8 mouse cellular contexts compared by ENCODE assay signal in genomic region chr19:60812036-60812389, GRCm38 (mm10). TPM values are rescaled to one million over a fixed set of nuclear protein-coding genes. Genes with fewer than 3 reads are reported as not detected.
A peak's percentile ranks its signal among the peaks of the same experiment; 100 is the strongest.
DNase-seq lines count a peak whose midpoint lies in the region; ATAC-seq and TF ChIP-seq lines count a peak whose summit lies in the region.

No protein-coding gene starts in this region.

- DNase-seq in heart, postnatal 25 days (ENCODE audit: low spot score), result no peak
- DNase-seq in ES-E14 (ENCODE audit: low read depth, low spot score), result no peak
- peak; percentile 37 for DNase-seq in forebrain, postnatal 0 days
- DNase-seq in adrenal gland, postnatal 36 days, result no peak
- no peak for DNase-seq in left cerebral cortex, adult 18-20 months (ENCODE audit: low spot score in 2 of 2)
- DNase-seq in T-cell, adult 2 months (ENCODE audit: low spot score), result no peak

- peaks cover 16% of the 10 kb centered on the region for H3K36me3 ChIP-seq in heart, embryonic 12.5 days
- H3K36me3 ChIP-seq in ES-E14 (ENCODE audit: control insufficient read depth, insufficient read depth, low read length, poor library complexity, severe bottlenecking), result peaks cover 2% of the 10 kb centered on the region; the same call in 1 of the 2 replicates
- H3K36me3 ChIP-seq in forebrain, postnatal 0 days (ENCODE audit: insufficient read depth), result peaks cover 11% of the 10 kb centered on the region

- H3K4me3 ChIP-seq in heart, embryonic 12.5 days, result peak overlapping the region; percentile 77
- peak overlapping the region; percentile 92 to 95 for H3K4me3 ChIP-seq in ES-E14 (ENCODE audit: insufficient read depth in 1 of 2, low read depth in 1 of 2, low read length in 2 of 2, poor library complexity in 1 of 2, severe bottlenecking in 1 of 2)
- H3K4me3 ChIP-seq in forebrain, postnatal 0 days (ENCODE audit: low read depth, low read length), result peak overlapping the region; percentile 65

- peaks cover 12% of the 10 kb centered on the region for H3K4me1 ChIP-seq in heart, embryonic 12.5 days (replicated peaks)
- 0 out of 4 replicates have a peak, but pooled peaks cover 0 to 3% of the 10 kb centered on the region in 2 experiments for H3K4me1 ChIP-seq in ES-E14 (ENCODE audit: control insufficient read depth in 2 of 2, insufficient read depth in 2 of 2, low read length in 2 of 2, poor library complexity in 1 of 2)
- H3K4me1 ChIP-seq in forebrain, postnatal 0 days (ENCODE audit: insufficient read depth), result peaks cover 5% of the 10 kb centered on the region; the same call in 1 of the 2 replicates

- no peak overlapping the region for H3K27ac ChIP-seq in heart, embryonic 12.5 days (ENCODE audit: poor library complexity, severe bottlenecking)
- no peak overlapping the region for H3K27ac ChIP-seq in ES-E14 (ENCODE audit: insufficient read depth, low read depth, low read length, poor library complexity, severe bottlenecking)
- no peak overlapping the region for H3K27ac ChIP-seq in forebrain, postnatal 0 days (ENCODE audit: low read depth, low read length)

- intact Hi-C loops in heart, postnatal 25 days (cut with DNase I), result no loop called here

- H3K27me3 ChIP-seq in heart, embryonic 12.5 days (replicated peaks), result no peaks in the 10 kb centered on the region
- no peaks in the 10 kb centered on the region for H3K27me3 ChIP-seq in forebrain, postnatal 0 days (ENCODE audit: insufficient read depth, low read length)

- TF ChIP-seq CTCF in forebrain, postnatal 0 days (IDR thresholded peaks at IDR 0.05; ENCODE audit: low read depth), result no peak

- peak overlapping the region; percentile 86 for H3K9ac ChIP-seq in heart, embryonic 12.5 days
- peak overlapping the region; percentile 91 for H3K9ac ChIP-seq in ES-E14 (ENCODE audit: insufficient read depth, low read depth, low read length, poor library complexity, severe bottlenecking)
- peak overlapping the region; percentile 65 for H3K9ac ChIP-seq in forebrain, postnatal 0 days

- in situ Hi-C loops in ES-E14 (cut with MboI; ENCODE audit: low sequenced_read_pairs in 2 of 2, unreplicated experiment in 2 of 2), result no loop called here

- ATAC-seq in heart, embryonic 12.5 days (ENCODE audit: insufficient number of reproducible peaks, low FRiP score), result no peak
- no peak for ATAC-seq in forebrain, postnatal 0 days
- peak; percentile 31 for ATAC-seq in megakaryocyte-erythroid progenitor cell, adult 5-6 weeks (replicated peaks; ENCODE audit: low FRiP score, low TSS enrichment, poor library complexity, severe bottlenecking)

- H3K9me3 ChIP-seq in heart, embryonic 12.5 days (replicated peaks), result no peaks in the 10 kb centered on the region
- H3K9me3 ChIP-seq in ES-E14 (ENCODE audit: control insufficient read depth, insufficient read depth, low read depth, low read length), result no peaks in the 10 kb centered on the region
- H3K9me3 ChIP-seq in forebrain, postnatal 0 days (ENCODE audit: low read length), result no peaks in the 10 kb centered on the region

- H3K4me2 ChIP-seq in heart, embryonic 12.5 days, result peak overlapping the region; percentile 84
- H3K4me2 ChIP-seq in forebrain, postnatal 0 days (ENCODE audit: low read depth), result peak overlapping the region; percentile 52

- WGBS in heart, embryonic 12.5 days, result 14% methylated on average over 10 of the region's 10 CpGs
- WGBS in forebrain, postnatal 0 days, result 8% methylated on average over 10 of the region's 10 CpGs

TF ChIP-seq in ES-E14, 5 proteins besides CTCF, POLR2A, EP300 and RAD21:
- no peak for TF ChIP-seq ZNF384 (IDR thresholded peaks at IDR 0.05; ENCODE audit: low read depth, low read length)
- no peak for TF ChIP-seq ZC3H11A (IDR thresholded peaks at IDR 0.05; ENCODE audit: borderline replicate concordance, low read depth, low read length)
- TF ChIP-seq CHD2 (IDR thresholded peaks at IDR 0.05; ENCODE audit: low read depth, low read length), result no peak
- no peak; the same call in 1 of the 2 replicates for TF ChIP-seq HCFC1 (IDR thresholded peaks at IDR 0.05; ENCODE audit: borderline replicate concordance, insufficient read depth, low read length)
- TF ChIP-seq MAFK (IDR thresholded peaks at IDR 0.05; ENCODE audit: insufficient read depth, low read depth, low read length), result no peak

RNA-seq across cellular contexts. Expression of gene Fam45a, which starts 0.6 kb away (rescaled TPM):
- 22.3 and 25.9 TPM in 2 replicates for polyA plus RNA-seq in heart, embryonic 12.5 days (2016; fragmentation: Nextera tagmentation; extraction: Ambion mirVana)
- total RNA-seq in heart, postnatal 25 days (2021), result 10 to 100 TPM; 15.5 to 17.6 TPM
- total RNA-seq in ES-E14 (2012; rRNA removed), result 15.6 and 17.0 TPM in 2 replicates
- total RNA-seq in forebrain, postnatal 0 days (2014; rRNA removed), result 39.6 and 43.4 TPM in 2 replicates
- polyA plus RNA-seq in forebrain, postnatal 0 days (2015; fragmentation: Nextera tagmentation; extraction: Ambion mirVana), result 45.6 and 46.4 TPM in 2 replicates
- total RNA-seq in megakaryocyte-erythroid progenitor cell, adult 5-6 weeks (2014; fragmentation: Nextera tagmentation), result 27.2 and 27.6 TPM in 2 replicates
- 22.0 and 38.4 TPM in 2 replicates for total RNA-seq in megakaryocyte-erythroid progenitor cell, adult 5-6 weeks (2017)
- 10 to 100 TPM; 40.1 to 42.9 TPM for total RNA-seq in adrenal gland, postnatal 36 days (2021)
- total RNA-seq in left cerebral cortex, adult 18-20 months (2021), result 10 to 100 TPM; 34.4 to 46.9 TPM

RNA-seq across cellular contexts. Expression of gene Eif3a, which starts 21.6 kb away (rescaled TPM):
- polyA plus RNA-seq in heart, embryonic 12.5 days (2016; fragmentation: Nextera tagmentation; extraction: Ambion mirVana), result 124 TPM in 2 replicates
- 100 to 1,000 TPM; 103 to 106 TPM for total RNA-seq in heart, postnatal 25 days (2021)
- total RNA-seq in ES-E14 (2012; rRNA removed), result 234 and 237 TPM in 2 replicates
- total RNA-seq in forebrain, postnatal 0 days (2014; rRNA removed), result 89.6 and 113 TPM in 2 replicates
- 66.0 and 91.9 TPM in 2 replicates for polyA plus RNA-seq in forebrain, postnatal 0 days (2015; fragmentation: Nextera tagmentation; extraction: Ambion mirVana)
- 344 and 346 TPM in 2 replicates for total RNA-seq in megakaryocyte-erythroid progenitor cell, adult 5-6 weeks (2014; fragmentation: Nextera tagmentation)
- 570 and 597 TPM in 2 replicates for total RNA-seq in megakaryocyte-erythroid progenitor cell, adult 5-6 weeks (2017)
- total RNA-seq in adrenal gland, postnatal 36 days (2021), result 100 to 1,000 TPM; 161 to 191 TPM
- 10 to 100 TPM; 88.5 to 91.0 TPM for total RNA-seq in left cerebral cortex, adult 18-20 months (2021)

RNA-seq across cellular contexts. Expression of gene Sfxn4, which starts 49.3 kb away (rescaled TPM):
- 7.2 and 7.4 TPM in 2 replicates for polyA plus RNA-seq in heart, embryonic 12.5 days (2016; fragmentation: Nextera tagmentation; extraction: Ambion mirVana)
- total RNA-seq in heart, postnatal 25 days (2021), result 1 to 10 TPM; 6.5 to 7.7 TPM
- 1.2 TPM in 2 replicates for total RNA-seq in ES-E14 (2012; rRNA removed)
- 5.5 and 7.6 TPM in 2 replicates for total RNA-seq in forebrain, postnatal 0 days (2014; rRNA removed)
- polyA plus RNA-seq in forebrain, postnatal 0 days (2015; fragmentation: Nextera tagmentation; extraction: Ambion mirVana), result 8.5 and 9.6 TPM in 2 replicates
- 2.4 and 3.2 TPM in 2 replicates for total RNA-seq in megakaryocyte-erythroid progenitor cell, adult 5-6 weeks (2014; fragmentation: Nextera tagmentation)
- total RNA-seq in megakaryocyte-erythroid progenitor cell, adult 5-6 weeks (2017), result 2.8 and 4.2 TPM in 2 replicates
- total RNA-seq in adrenal gland, postnatal 36 days (2021), result 1 to 10 TPM; 5.2 to 5.4 TPM
- total RNA-seq in left cerebral cortex, adult 18-20 months (2021), result 10 to 100 TPM; 16.2 to 17.3 TPM

RNA-seq across cellular contexts. Expression of gene Nanos1, which starts 56.2 kb away (rescaled TPM):
- polyA plus RNA-seq in heart, embryonic 12.5 days (2016; fragmentation: Nextera tagmentation; extraction: Ambion mirVana), result 1.5 and 2.1 TPM in 2 replicates
- total RNA-seq in heart, postnatal 25 days (2021), result under 1 TPM; 0.11 to 0.29 TPM
- total RNA-seq in ES-E14 (2012; rRNA removed), result 5.4 and 6.9 TPM in 2 replicates
- total RNA-seq in forebrain, postnatal 0 days (2014; rRNA removed), result 31.2 and 39.8 TPM in 2 replicates
- 13.8 and 16.5 TPM in 2 replicates for polyA plus RNA-seq in forebrain, postnatal 0 days (2015; fragmentation: Nextera tagmentation; extraction: Ambion mirVana)
- 1.2 and 2.5 TPM in 2 replicates for total RNA-seq in megakaryocyte-erythroid progenitor cell, adult 5-6 weeks (2014; fragmentation: Nextera tagmentation)
- 1.2 and 1.5 TPM in 2 replicates for total RNA-seq in megakaryocyte-erythroid progenitor cell, adult 5-6 weeks (2017)
- 1 to 10 TPM in 1 of 2 experiments, under 1 TPM in 1; 0.92 to 1.4 TPM for total RNA-seq in adrenal gland, postnatal 36 days (2021)
- total RNA-seq in left cerebral cortex, adult 18-20 months (2021), result 10 to 100 TPM; 26.5 to 27.0 TPM
